8 mouse cellular contexts compared by ENCODE assay signal in genomic region chr9:84178705-84179104, GRCm38 (mm10).
DNase-seq lines count a peak whose midpoint lies in the region.

No protein-coding gene starts in this region.

- intact Hi-C loops in heart, postnatal 10 days (cut with DNase I): no loop called here

- DNase-seq in heart, adult 11 months: peak; percentile 82
- DNase-seq in heart, adult 8-10 months (ENCODE audit: low spot score): no peak
- DNase-seq in brain, adult 2 months (ENCODE audit: low read depth, low spot score): peak; percentile 65
- peak; percentile 20 to 37 for DNase-seq in heart, postnatal 10 days
- peak; percentile 38 for DNase-seq in lung, postnatal 10 days
- DNase-seq in B cell, adult 2 months: no peak
- no peak for DNase-seq in spleen, postnatal 36 days (ENCODE audit: low spot score in 2 of 2)
- DNase-seq in layer of hippocampus, postnatal 25 days (ENCODE audit: extremely low spot score in 1 of 2, low spot score in 1 of 2): no peak

Comparison
In these comparisons a context has a peak if more than half of its experiments do, and no peak if none do; other contexts are left out.
1. DNase-seq: peak in heart, adult 11 months (single experiment), brain, adult 2 months (single experiment), heart, postnatal 10 days (2 of 2) and lung, postnatal 10 days (single experiment); none in heart, adult 8-10 months (single experiment), B cell, adult 2 months (0 of 2), spleen, postnatal 36 days (0 of 2) and layer of hippocampus, postnatal 25 days (0 of 2).